Mouse (Mus musculus) G1E (cell line): ENCODE results near the gene G6pc3.

Source experiments
- CTCF ChIP-seq: IDR thresholded peaks from 2 replicates; pipeline ENCODE4 v1.5.1; 2012; ENCODE audit warnings: low read depth, low read length, inconsistent platforms, mixed read lengths
- GATA1 ChIP-seq: IDR thresholded peaks from 2 replicates; pipeline ENCODE4 v1.6.1; 2012; ENCODE audit warnings: borderline replicate concordance, low read length, inconsistent platforms, mixed read lengths
- GATA2 ChIP-seq: IDR thresholded peaks from 2 replicates; pipeline ENCODE4 v1.6.1; 2012; ENCODE audit warnings: low read depth, low read length, inconsistent platforms, borderline replicate concordance
- POLR2AphosphoS5 ChIP-seq: IDR thresholded peaks from 2 replicates; pipeline ENCODE4 v1.6.1; 2012; ENCODE audit warnings: low read depth, low read length, inconsistent platforms; ENCODE audit not compliant: insufficient replicate concordance

- TF ChIP-seq CTCF, result no peak
- no peak for TF ChIP-seq GATA1
- TF ChIP-seq GATA2, result no peak
- TF ChIP-seq POLR2AphosphoS5, result no peak
Measured at GRCm38 (mm10) chr11:102211936-102212341, 22.5 kb downstream of the G6pc3 start.
